Mouse (Mus musculus) adrenal gland, adult 8-10 months (tissue): Measurements from ENCODE around the gene Hdac4. TPM values are rescaled to one million over a fixed set of nuclear protein-coding genes. Genes with fewer than 3 reads are reported as not detected.

Experiments
- DNase-seq: peaks from one replicate; pipeline ENCODE4 v3.0.0; 2022
- total RNA-seq, 4 experiments: library from RNA; stranded (reverse); gene quantifications; 2 replicates each; pipeline ENCODE4 v1.2.4; 2022

Gene Hdac4
- 100 to 1,000 TPM in 2 of 4 experiments, 10 to 100 TPM in 2; 94.2 to 128 (median 101) TPM for total RNA-seq

- peak; percentile 82 for DNase-seq
Measured at GRCm38 (mm10) chr1:92195360-92196149, at the start of gene Hdac4. Gene Hdac4, minus strand, starts transcription at chr1:92195699.

- DNase-seq, result no peak
Measured at GRCm38 (mm10) chr1:92243549-92243948, 48.0 kb upstream of the Hdac4 start.

DNA sequence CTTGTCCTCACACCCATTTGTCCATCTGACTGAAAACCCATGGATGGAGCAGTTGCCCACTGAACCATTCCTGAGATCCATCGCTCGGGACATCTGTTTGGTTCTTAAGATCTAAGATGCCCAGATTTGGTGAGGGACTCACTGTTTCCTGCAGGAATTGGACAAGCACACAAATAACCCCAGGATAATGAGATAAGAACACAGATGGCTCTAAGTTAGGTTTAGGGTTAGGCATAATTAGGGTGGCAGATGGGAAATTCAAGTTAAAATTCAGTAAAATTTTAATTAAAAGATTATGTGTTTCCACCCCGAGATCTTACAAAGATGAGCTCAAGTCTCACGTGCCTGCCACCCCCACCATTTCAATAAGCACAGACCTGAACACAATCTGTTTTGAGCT is 44.6 kb upstream of the Hdac4 start:
- DNase-seq, result no peak

- no peak for DNase-seq
Measured at GRCm38 (mm10) chr1:92235600-92235999, 40.1 kb upstream of the Hdac4 start.

GRCm38 (mm10) chr1:92225297-92225696 is 29.8 kb upstream of the Hdac4 start:
- DNase-seq, result no peak

DNA sequence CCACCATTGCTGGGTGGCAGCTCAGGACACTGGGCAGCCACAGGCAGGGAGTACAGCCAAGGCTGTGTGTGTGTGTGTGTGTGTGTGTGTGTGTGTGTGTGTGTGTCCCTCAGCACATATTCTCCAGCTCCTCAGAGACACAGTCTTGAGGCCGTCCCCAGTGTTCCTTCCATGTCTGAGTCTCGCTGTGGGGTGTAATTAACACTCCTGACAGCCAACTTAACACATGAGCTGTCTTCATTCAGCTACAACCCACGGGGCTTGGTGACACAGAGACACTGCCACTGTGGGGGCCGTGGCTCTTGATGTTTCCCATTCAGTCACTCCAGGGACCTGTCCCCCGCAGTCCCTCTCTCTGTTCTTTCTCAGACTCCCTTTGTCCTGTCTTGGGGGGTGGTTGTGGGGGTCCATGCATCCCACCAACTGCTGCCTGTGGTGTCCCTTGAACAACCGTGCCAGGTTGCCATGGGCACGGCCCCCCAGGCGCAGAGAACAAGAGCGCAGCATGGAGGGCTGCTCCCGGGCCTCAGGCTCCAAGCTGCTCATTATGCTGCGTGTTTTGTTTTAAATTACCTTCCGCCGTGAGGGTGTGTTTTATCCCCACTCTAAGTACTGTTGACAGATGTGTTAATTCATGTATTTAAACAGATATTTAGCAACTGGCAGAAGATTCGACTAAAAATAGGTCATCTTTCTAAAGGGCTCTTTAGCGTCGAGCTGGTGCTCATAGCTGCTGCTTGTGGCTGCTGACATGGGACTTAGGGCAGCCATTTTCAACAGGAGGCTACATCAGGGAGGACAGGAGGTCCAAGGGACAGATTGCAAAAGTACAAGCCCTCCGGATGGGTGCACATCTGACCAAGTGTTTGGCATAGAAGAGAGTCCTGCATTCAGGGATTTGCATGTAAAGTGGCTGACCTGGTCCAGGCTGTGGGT is 28.7 kb upstream of the Hdac4 start:
- DNase-seq, result no peak

DNA sequence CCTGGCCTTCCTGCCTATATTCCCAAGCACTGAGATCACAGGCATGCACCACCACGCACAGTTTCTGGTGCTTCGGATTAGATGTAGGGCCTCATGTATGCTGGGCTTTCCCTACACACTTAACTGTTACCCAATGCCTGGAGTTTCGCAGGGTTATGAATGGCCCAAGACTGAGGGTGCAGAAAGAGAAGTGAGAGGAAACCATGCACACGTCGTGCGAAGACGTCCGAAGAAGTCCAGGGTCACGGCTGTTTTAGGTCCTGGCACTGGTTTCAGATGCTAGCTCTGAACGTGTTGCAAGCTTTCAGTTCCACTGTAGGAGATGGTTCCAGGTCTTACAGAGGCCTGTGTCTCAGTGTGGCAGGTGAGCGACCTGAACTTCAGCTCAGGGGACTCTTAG is 21.2 kb upstream of the Hdac4 start:
- no peak for DNase-seq

GRCm38 (mm10) chr1:92215996-92216630 is 20.6 kb upstream of the Hdac4 start:
- no peak for DNase-seq

- DNase-seq, result peak; percentile 80
Measured at GRCm38 (mm10) chr1:92215131-92215638, 19.7 kb upstream of the Hdac4 start.

DNA sequence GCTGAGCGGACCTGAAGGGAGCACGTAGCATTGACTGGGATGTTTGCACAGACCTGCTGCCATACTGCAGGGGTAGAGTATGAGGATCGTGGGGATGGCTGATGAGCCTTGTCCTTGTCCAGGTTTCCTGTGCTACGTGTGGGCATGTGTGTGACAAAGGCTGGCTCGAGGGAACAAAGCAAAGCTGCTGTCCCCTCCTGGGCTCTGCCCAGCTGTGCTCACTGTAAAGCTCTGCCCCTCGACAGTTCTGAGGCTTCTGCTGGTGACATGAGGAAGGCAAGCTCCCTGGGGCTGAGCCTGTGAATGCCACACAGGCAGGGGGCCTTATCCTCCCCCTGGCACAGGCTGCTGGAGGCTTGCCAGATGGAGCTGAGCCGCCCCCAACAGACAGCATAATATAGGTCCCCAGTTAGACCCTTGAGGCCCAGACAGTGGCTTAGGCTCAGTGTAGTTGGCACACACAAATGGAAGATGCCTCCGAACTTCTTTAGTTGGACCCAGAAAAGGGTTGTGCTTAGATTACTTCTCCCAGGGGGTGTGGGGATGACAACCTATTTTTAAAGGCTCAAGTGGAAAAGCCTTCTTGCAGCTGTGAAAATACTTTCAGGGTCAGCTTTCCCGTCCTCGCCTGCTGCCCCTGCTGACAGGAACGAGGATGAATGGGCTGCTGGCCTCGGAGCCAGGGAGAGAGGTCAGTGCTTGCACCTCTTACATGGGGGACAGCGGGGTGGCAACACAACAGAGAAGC is 16.7 kb upstream of the Hdac4 start:
- peak; percentile 73 for DNase-seq

DNA sequence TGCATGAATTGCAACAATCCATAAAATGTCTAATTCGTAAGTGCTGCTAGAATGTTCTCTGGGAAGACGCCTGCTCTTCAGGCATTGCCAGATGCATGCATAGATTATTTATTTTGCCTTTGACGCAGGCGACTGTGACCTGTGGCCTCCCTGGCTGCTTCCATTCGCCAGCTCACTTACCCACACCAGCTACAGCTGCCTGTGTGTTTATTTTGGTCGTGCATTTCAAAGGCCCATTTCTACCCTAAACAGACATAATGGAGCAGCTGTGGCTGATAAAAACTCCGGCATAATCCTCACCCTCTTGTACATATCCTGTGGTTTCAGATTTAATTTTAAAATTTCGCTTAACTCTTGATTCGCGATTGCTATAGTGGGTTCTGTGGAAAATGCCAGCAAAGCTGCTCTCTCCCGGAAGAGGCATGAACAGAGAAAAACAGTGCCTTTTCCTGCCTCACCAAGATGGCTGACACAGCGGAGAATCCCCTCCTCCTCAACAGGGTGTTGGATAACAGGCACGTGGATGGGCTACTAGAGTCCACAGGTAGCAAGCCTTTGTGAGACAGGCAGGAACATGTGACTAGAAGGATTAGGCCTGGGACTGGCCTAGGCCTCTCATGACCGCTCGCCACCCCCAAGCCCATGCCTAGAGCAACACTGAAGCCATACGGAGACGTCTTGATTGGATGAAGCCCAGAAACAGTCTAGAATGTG is 7.3 kb upstream of the Hdac4 start:
- DNase-seq, result no peak

GRCm38 (mm10) chr1:92190463-92190862 is 5.0 kb downstream of the Hdac4 start:
- no peak for DNase-seq

GRCm38 (mm10) chr1:92187137-92187536 is 8.4 kb downstream of the Hdac4 start:
- DNase-seq, result no peak

GRCm38 (mm10) chr1:92184600-92184999 is 10.9 kb downstream of the Hdac4 start:
- DNase-seq, result no peak

DNA sequence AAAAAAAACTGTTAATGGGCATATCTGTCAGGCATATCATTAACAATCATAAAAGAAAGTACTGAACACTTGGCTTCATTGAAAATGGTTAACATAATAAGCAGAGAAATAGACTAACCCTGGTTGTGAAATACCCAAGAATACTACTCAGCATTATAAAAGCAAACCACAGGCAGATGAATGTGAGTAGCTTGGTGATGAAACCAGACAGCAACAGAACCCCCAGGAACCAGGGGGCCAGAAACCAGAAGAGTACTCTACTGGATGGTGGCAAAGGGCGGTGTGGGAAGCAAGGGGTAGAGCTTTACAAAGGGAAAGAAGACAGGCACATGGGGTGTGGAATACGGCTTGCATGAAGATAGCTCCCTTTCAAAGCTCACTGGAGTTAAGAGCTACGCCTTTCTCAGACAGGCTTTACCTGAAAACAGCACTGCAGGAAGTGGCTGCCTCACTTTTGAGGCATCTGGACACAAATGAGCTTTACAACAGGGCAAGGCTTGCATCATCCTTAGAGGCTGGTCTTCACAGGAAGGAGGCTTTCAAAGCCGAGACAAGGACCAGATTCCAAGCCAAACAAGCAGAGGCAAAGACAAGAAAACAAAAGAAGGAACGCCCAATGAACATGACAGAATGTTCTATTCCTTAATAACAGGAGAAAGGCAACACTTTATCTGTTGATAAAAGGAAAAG is 12.3 kb downstream of the Hdac4 start:
- DNase-seq, result no peak

DNA sequence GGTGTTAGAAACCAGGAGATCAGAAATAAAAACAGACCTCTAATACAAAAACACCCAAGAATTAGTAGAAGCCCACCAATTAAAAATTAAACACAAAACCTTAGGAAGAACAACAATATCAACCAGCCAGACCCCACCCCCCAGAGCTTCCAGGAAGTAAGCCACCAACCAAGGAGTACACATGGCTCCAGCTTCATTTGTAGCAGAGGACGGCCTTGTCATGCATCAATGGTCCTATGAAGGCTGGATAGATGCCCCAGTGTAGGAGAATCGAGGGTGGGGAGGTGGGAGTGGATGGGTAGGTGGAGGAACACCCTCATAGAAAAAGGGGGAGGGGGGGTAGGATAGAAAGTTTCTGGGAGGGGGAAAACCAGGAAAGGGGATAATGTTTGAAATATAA is 13.5 kb downstream of the Hdac4 start:
- DNase-seq, result no peak

GRCm38 (mm10) chr1:92180141-92181137 is 15.1 kb downstream of the Hdac4 start:
- peak; percentile 100 for DNase-seq

- no peak for DNase-seq
Measured at GRCm38 (mm10) chr1:92179489-92180006, 16.0 kb downstream of the Hdac4 start.

GRCm38 (mm10) chr1:92179070-92179469 is 16.4 kb downstream of the Hdac4 start:
- no peak for DNase-seq
